Mouse (Mus musculus) ZHBTc4 (cell line): ENCODE data around the gene Ebna1bp2.
A peak's percentile ranks its signal among the peaks of the same experiment; 100 is the strongest.

Experiments used
- DNase-seq: peaks from one replicate; pipeline ENCODE4 v3.0.0-alpha.2; 2011; ENCODE audit warnings: low read depth, low spot score

Ebna1bp2 gene

GRCm38 (mm10) chr4:118620279-118620966, at the start of gene Ebna1bp2, which contains the start of gene Cfap57:
Gene Ebna1bp2 (plus strand): TSS chr4:118620799.
Gene Cfap57 (minus strand): TSS chr4:118620777.
- DNase-seq, result peak; percentile 96

- no peak for DNase-seq
These were observed 49.2 kb upstream of the Ebna1bp2 start for GRCm38 (mm10) chr4:118571441-118571840.

GRCm38 (mm10) chr4:118576097-118576496, 44.5 kb upstream of the Ebna1bp2 start:
- peak; percentile 88 for DNase-seq

GRCm38 (mm10) chr4:118579313-118579712, 41.3 kb upstream of the Ebna1bp2 start:
- DNase-seq, result peak; percentile 76

- DNase-seq, result peak; percentile 54
These were observed 39.1 kb upstream of the Ebna1bp2 start for GRCm38 (mm10) chr4:118581508-118581907.

- DNase-seq, result no peak
These were observed 38.0 kb upstream of the Ebna1bp2 start for GRCm38 (mm10) chr4:118582629-118583028.

- peak; percentile 45 for DNase-seq
These were observed 31.4 kb upstream of the Ebna1bp2 start for GRCm38 (mm10) chr4:118589053-118589732.

GRCm38 (mm10) chr4:118589733-118590130, 30.9 kb upstream of the Ebna1bp2 start:
- DNase-seq, result peak; percentile 85

- no peak for DNase-seq
These were observed 16.5 kb upstream of the Ebna1bp2 start for GRCm38 (mm10) chr4:118604065-118604464.

- DNase-seq, result no peak
These were observed 10.8 kb upstream of the Ebna1bp2 start for GRCm38 (mm10) chr4:118609836-118610235.

- peak; percentile 98 for DNase-seq
These were observed 8.0 kb upstream of the Ebna1bp2 start for GRCm38 (mm10) chr4:118612619-118613018.

GRCm38 (mm10) chr4:118615412-118615811, 5.2 kb upstream of the Ebna1bp2 start:
- no peak for DNase-seq

GRCm38 (mm10) chr4:118620967-118621320, 345 bp downstream of the Ebna1bp2 start:
- DNase-seq, result no peak

GRCm38 (mm10) chr4:118621781-118622180, 1.2 kb downstream of the Ebna1bp2 start:
- DNase-seq, result no peak

GRCm38 (mm10) chr4:118630261-118630660, 9.7 kb downstream of the Ebna1bp2 start:
- peak; percentile 43 for DNase-seq

GRCm38 (mm10) chr4:118642346-118643190, 22.0 kb downstream of the Ebna1bp2 start:
- DNase-seq, result no peak

GRCm38 (mm10) chr4:118645234-118645633, 24.6 kb downstream of the Ebna1bp2 start:
- peak; percentile 78 for DNase-seq

GRCm38 (mm10) chr4:118658652-118659051, 38.1 kb downstream of the Ebna1bp2 start, which contains the start of gene Olfr62:
Gene Olfr62 (plus strand): TSS chr4:118658952.
- DNase-seq, result no peak
